Mouse (Mus musculus) heart, postnatal 0 days (tissue): ENCODE measurements at regions not wholly inside any gene's neighbourhood (a gene's known extent, or its start where the extent isn't known, plus 50 kb on each side); places are given as distances from the start of the nearest gene placed in this dataset.

ENCODE experiments used
- CTCF ChIP-seq: IDR thresholded peaks from 2 replicates; pipeline ENCODE4 v1.5.1; 2016; ENCODE audit warnings: antibody characterized with exemption, control low read depth, low read depth
- EP300 ChIP-seq: IDR thresholded peaks from 2 replicates; pipeline ENCODE4 v1.6.1; 2016; ENCODE audit warnings: antibody characterized with exemption, low read depth

GRCm38 (mm10) chr8:8392303-8392702 is 268.7 kb downstream of the Efnb2 start:
- TF ChIP-seq CTCF (no peak), EP300 (no peak)
